36 mouse cellular contexts compared by ENCODE assay signal in the genomic region with DNA sequence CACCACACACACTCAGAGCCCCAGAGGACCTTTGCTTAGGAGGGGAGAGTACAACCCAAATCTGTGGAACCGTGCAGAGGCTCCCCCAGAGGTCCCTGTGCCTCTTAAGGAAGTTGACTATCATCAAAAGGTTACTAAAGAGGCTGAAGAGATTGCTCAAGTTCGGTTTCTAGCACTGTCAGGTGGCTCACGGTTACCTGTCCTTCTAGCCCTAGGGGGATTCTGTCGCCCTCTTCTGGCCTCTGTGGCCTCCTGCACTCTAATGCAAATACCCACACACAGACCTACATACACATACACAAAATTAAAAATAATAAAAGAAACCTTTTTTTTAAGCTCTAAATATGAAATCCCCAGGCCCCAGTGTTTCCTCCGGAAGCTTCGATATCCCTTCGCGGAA. TPM values are rescaled to one million over a fixed set of nuclear protein-coding genes. Genes with fewer than 3 reads are reported as not detected.
DNase-seq lines count a peak whose midpoint lies in the region; ATAC-seq and TF ChIP-seq lines count a peak whose summit lies in the region.
"Had no signal": no experiment of that assay in that cellular context is flagged by ENCODE, and none has a peak within 500 bp of the region (broad histone marks: within the 10 kb centered on the region; RNA-seq: fewer than 3 reads in every experiment).

No protein-coding gene starts in this region.

- H3K27me3 ChIP-seq in MEL (ENCODE audit: control insufficient read depth in 1 of 2, insufficient read depth in 2 of 2, low read length in 2 of 2) = no peaks in the 10 kb centered on the region
- H3K27me3 ChIP-seq in liver, embryonic 14.5 days (ENCODE audit: control insufficient read depth, insufficient read depth, low read length) = no peaks in the 10 kb centered on the region
- no peaks in the 10 kb centered on the region for H3K27me3 ChIP-seq in hindbrain, embryonic 10.5 days (ENCODE audit: insufficient read depth, poor library complexity, severe bottlenecking)
- H3K27me3 ChIP-seq: heart, embryonic 13.5 days; intestine, embryonic 15.5 days; limb, embryonic 12.5 days; stomach, embryonic 15.5 days had no signal

- ATAC-seq in liver, embryonic 14.5 days (ENCODE audit: insufficient read depth) = no peak
- ATAC-seq in megakaryocyte progenitor cell, adult 5-6 weeks (replicated peaks; ENCODE audit: poor library complexity) = 0 out of 2 replicates have a peak, but pooled peaks have one; percentile 3
- ATAC-seq: forebrain, embryonic 14.5 days; hindbrain, embryonic 16.5 days; intestine, embryonic 15.5 days; lung, postnatal 0 days had no signal

- peak; percentile 17; the same call in 1 of the 2 replicates for TF ChIP-seq CTCF in layer of hippocampus, adult 2 months (conservative IDR thresholded peaks at IDR 0.05)
- TF ChIP-seq CTCF in MEL (IDR thresholded peaks at IDR 0.05 in 2 of 3, conservative IDR thresholded peaks at IDR 0.05 in 1 of 3; ENCODE audit: control insufficient read depth in 1 of 3, insufficient read depth in 1 of 3, low read depth in 2 of 3, low read length in 3 of 3, poor library complexity in 1 of 3, severe bottlenecking in 1 of 3) = peak; percentile 14 to 37 (median 15); a peak in 3 of 6 replicates
- TF ChIP-seq CTCF in liver, embryonic 14.5 days (IDR thresholded peaks at IDR 0.05; ENCODE audit: low read depth) = peak; percentile 55

- H3K4me1 ChIP-seq in MEL (ENCODE audit: control insufficient read depth in 1 of 2, insufficient read depth in 2 of 2, low read length in 2 of 2) = peaks cover 14 to 21% of the 10 kb centered on the region in 2 experiments
- H3K4me1 ChIP-seq in liver, embryonic 14.5 days (replicated peaks; ENCODE audit: control insufficient read depth in 2 of 2, insufficient read depth in 2 of 2, low read length in 1 of 2) = peaks cover 37 to 39% of the 10 kb centered on the region in 2 experiments
- no peaks in the 10 kb centered on the region for H3K4me1 ChIP-seq in hindbrain, embryonic 10.5 days (replicated peaks)
- H3K4me1 ChIP-seq: heart, embryonic 13.5 days; intestine, embryonic 15.5 days; limb, embryonic 12.5 days; stomach, embryonic 15.5 days had no signal

- no peak overlapping the region for H3K4me3 ChIP-seq in layer of hippocampus, adult 2 months
- H3K4me3 ChIP-seq in MEL (ENCODE audit: control insufficient read depth in 1 of 2, insufficient read depth in 1 of 2, low read depth in 2 of 2, low read length in 2 of 2) = no peak overlapping the region
- H3K4me3 ChIP-seq in liver, embryonic 14.5 days (ENCODE audit: insufficient read depth in 1 of 2, low read depth in 2 of 2, low read length in 2 of 2) = no peak overlapping the region
- no peak overlapping the region for H3K4me3 ChIP-seq in hindbrain, embryonic 10.5 days
- H3K4me3 ChIP-seq: heart, embryonic 13.5 days; intestine, embryonic 15.5 days; limb, embryonic 12.5 days; stomach, embryonic 15.5 days had no signal

- TF ChIP-seq RAD21 in MEL (IDR thresholded peaks at IDR 0.05; ENCODE audit: low read depth, low read length) = no peak

- no peak overlapping the region for H3K27ac ChIP-seq in layer of hippocampus, adult 2 months
- H3K27ac ChIP-seq in MEL (ENCODE audit: control insufficient read depth, low read depth, low read length) = peak overlapping the region; percentile 94; the same call in 1 of the 2 replicates
- no peak overlapping the region for H3K27ac ChIP-seq in liver, embryonic 14.5 days
- H3K27ac ChIP-seq in hindbrain, embryonic 10.5 days = no peak overlapping the region
- H3K27ac ChIP-seq: heart, embryonic 13.5 days; intestine, embryonic 15.5 days; limb, embryonic 12.5 days; stomach, embryonic 15.5 days had no signal

- no peak overlapping the region for H3K9ac ChIP-seq in MEL (ENCODE audit: control insufficient read depth, low read depth, low read length, poor library complexity, severe bottlenecking)
- H3K9ac ChIP-seq in liver, embryonic 14.5 days (replicated peaks) = no peak overlapping the region
- H3K9ac ChIP-seq: heart, embryonic 13.5 days; intestine, embryonic 15.5 days; limb, embryonic 12.5 days; stomach, embryonic 15.5 days had no signal

- H3K79me2 ChIP-seq in MEL (ENCODE audit: control insufficient read depth, insufficient read depth, low read length, poor library complexity) = no peaks in the 10 kb centered on the region

- no peak overlapping the region for H3K4me2 ChIP-seq in liver, embryonic 14.5 days (ENCODE audit: low read depth)
- H3K4me2 ChIP-seq: heart, embryonic 13.5 days; intestine, embryonic 15.5 days; limb, embryonic 12.5 days; stomach, embryonic 15.5 days had no signal

- WGBS in liver, embryonic 14.5 days (ENCODE audit: insufficient replicate concordance) = 86% methylated on average over 8 of the region's 8 CpGs
- 87% methylated on average over 8 of the region's 8 CpGs for WGBS in hindbrain, embryonic 10.5 days

- no peaks in the 10 kb centered on the region for H3K9me3 ChIP-seq in MEL (replicated peaks; ENCODE audit: insufficient read depth, low read length)
- H3K9me3 ChIP-seq in liver, embryonic 14.5 days (ENCODE audit: control insufficient read depth, low read length) = no peaks in the 10 kb centered on the region
- H3K9me3 ChIP-seq in hindbrain, embryonic 10.5 days = no peaks in the 10 kb centered on the region
- H3K9me3 ChIP-seq: heart, embryonic 13.5 days; intestine, embryonic 15.5 days; limb, embryonic 12.5 days; stomach, embryonic 15.5 days had no signal

- DNase-seq in layer of hippocampus, adult 2 months (ENCODE audit: low spot score in 2 of 2) = no peak
- no peak for DNase-seq in layer of hippocampus, postnatal 36 days
- DNase-seq in MEL (ENCODE audit: low read depth, low spot score) = no peak
- no peak for DNase-seq in liver, embryonic 14.5 days (ENCODE audit: low read depth in 3 of 3, low spot score in 3 of 3)
- DNase-seq in ovary, adult 18-20 months (ENCODE audit: low spot score) = no peak
- DNase-seq in cerebellum, adult 11-12 months = no peak
- no peak for DNase-seq in hindbrain, embryonic 10.5 days (ENCODE audit: low spot score)
- DNase-seq: adrenal gland, postnatal 25 days; cerebellum, adult 8-10 months; cerebellum, postnatal 36 days; gastrocnemius, postnatal 25 days; kidney, adult 2 months; kidney, postnatal 4 days; lung, adult 18-20 months; lung, postnatal 4 days; midbrain, embryonic 14.5 days; right cerebral cortex, postnatal 25 days; thymus, adult 18-20 months; thymus, postnatal 36 days had no signal

- TF ChIP-seq POLR2A in MEL (IDR thresholded peaks at IDR 0.05; ENCODE audit: control insufficient read depth in 1 of 2, insufficient read depth in 1 of 2, low read depth in 1 of 2, low read length in 2 of 2, poor library complexity in 1 of 2) = no peak

- H3K36me3 ChIP-seq in MEL (ENCODE audit: control insufficient read depth in 1 of 2, insufficient read depth in 2 of 2, low read length in 2 of 2) = peaks cover 0 to 15% of the 10 kb centered on the region in 2 experiments; a peak in 2 of 4 replicates
- no peaks in the 10 kb centered on the region for H3K36me3 ChIP-seq in liver, embryonic 14.5 days (replicated peaks; ENCODE audit: control insufficient read depth, insufficient read depth, low read depth)
- no peaks in the 10 kb centered on the region for H3K36me3 ChIP-seq in hindbrain, embryonic 10.5 days
- H3K36me3 ChIP-seq: heart, embryonic 13.5 days; intestine, embryonic 15.5 days; limb, embryonic 12.5 days; stomach, embryonic 15.5 days had no signal

- TF ChIP-seq EP300 in MEL (IDR thresholded peaks at IDR 0.05; ENCODE audit: low read depth in 1 of 2, low read length in 2 of 2) = no peak
- no peak for TF ChIP-seq EP300 in liver, embryonic 14.5 days (IDR thresholded peaks at IDR 0.05; ENCODE audit: low read depth)

RNA-seq across cellular contexts. Expression of a gene that starts 16.0 kb away (rescaled TPM):
- not detected for total RNA-seq in layer of hippocampus, adult 2 months (2021)
- not detected for total RNA-seq in layer of hippocampus, postnatal 36 days (2021)
- not detected in 2 replicates for total RNA-seq in MEL (2012; rRNA removed)
- not detected for polyA plus RNA-seq in MEL (2012; ENCODE audit: insufficient read depth in 1 of 2, insufficient read length in 2 of 2, low read depth in 1 of 2, low replicate concordance in 2 of 2, missing spikeins in 1 of 2)
- 0.03 and 0.57 TPM in 2 replicates for polyA plus RNA-seq in liver, embryonic 14.5 days (2012; rRNA removed)
- not detected in 2 replicates for polyA plus RNA-seq in liver, embryonic 14.5 days (2014; fragmentation: Nextera tagmentation; extraction: Ambion mirVana)
- total RNA-seq in megakaryocyte progenitor cell, adult 5-6 weeks (2015) = not detected in 2 replicates
- total RNA-seq in megakaryocyte progenitor cell, adult 5-6 weeks (2017) = not detected in 2 replicates
- polyA plus RNA-seq in hindbrain, embryonic 10.5 days (2016; fragmentation: Nextera tagmentation; extraction: Ambion mirVana) = not detected in 2 replicates
- total RNA-seq: adrenal gland, postnatal 25 days; gastrocnemius, adult 18-20 months; gastrocnemius, postnatal 25 days; heart, adult 18-20 months; heart, postnatal 10 days; hematopoietic stem cell, adult 5-6 weeks; left cerebral cortex, postnatal 10 days; monocyte, adult 5-6 weeks had no signal
- polyA plus RNA-seq: embryonic facial prominence, embryonic 11.5 days; forebrain, embryonic 14.5 days; frontal cortex, adult 2 months; hindbrain, embryonic 16.5 days; midbrain, embryonic 14.5 days; neural tube, embryonic 14.5 days had no signal

RNA-seq across cellular contexts. Expression of a gene that starts 22.9 kb away (rescaled TPM):
- not detected for total RNA-seq in layer of hippocampus, adult 2 months (2021)
- total RNA-seq in layer of hippocampus, postnatal 36 days (2021) = not detected
- not detected in 2 replicates for total RNA-seq in MEL (2012; rRNA removed)
- polyA plus RNA-seq in MEL (2012; ENCODE audit: insufficient read depth in 1 of 2, insufficient read length in 2 of 2, low read depth in 1 of 2, low replicate concordance in 2 of 2, missing spikeins in 1 of 2) = under 1 TPM in 1 of 2 experiments, not detected in 1; 0.84 TPM
- polyA plus RNA-seq in liver, embryonic 14.5 days (2012; rRNA removed) = 1.7 and 2.1 TPM in 2 replicates
- polyA plus RNA-seq in liver, embryonic 14.5 days (2014; fragmentation: Nextera tagmentation; extraction: Ambion mirVana) = 2.1 and 2.2 TPM in 2 replicates
- total RNA-seq in megakaryocyte progenitor cell, adult 5-6 weeks (2015) = 6.0 and 8.0 TPM in 2 replicates
- 2.4 and 7.7 TPM in 2 replicates for total RNA-seq in megakaryocyte progenitor cell, adult 5-6 weeks (2017)
- polyA plus RNA-seq in hindbrain, embryonic 10.5 days (2016; fragmentation: Nextera tagmentation; extraction: Ambion mirVana) = 1.2 and 1.3 TPM in 2 replicates
- total RNA-seq: adrenal gland, postnatal 25 days had no signal
- polyA plus RNA-seq: midbrain, embryonic 14.5 days had no signal

RNA-seq across cellular contexts. Expression of a gene that starts 30.8 kb away (rescaled TPM):
- 100 to 1,000 TPM; 291 to 297 TPM for total RNA-seq in layer of hippocampus, adult 2 months (2021)
- total RNA-seq in layer of hippocampus, postnatal 36 days (2021) = 100 to 1,000 TPM; 289 to 292 TPM
- total RNA-seq in MEL (2012; rRNA removed) = 112 and 115 TPM in 2 replicates
- 100 to 1,000 TPM in 1 of 2 experiments, 10 to 100 TPM in 1; 89.3 to 179 TPM for polyA plus RNA-seq in MEL (2012; ENCODE audit: insufficient read depth in 1 of 2, insufficient read length in 2 of 2, low read depth in 1 of 2, low replicate concordance in 2 of 2, missing spikeins in 1 of 2)
- 180 and 209 TPM in 2 replicates for polyA plus RNA-seq in liver, embryonic 14.5 days (2012; rRNA removed)
- polyA plus RNA-seq in liver, embryonic 14.5 days (2014; fragmentation: Nextera tagmentation; extraction: Ambion mirVana) = 324 and 349 TPM in 2 replicates
- 115 and 133 TPM in 2 replicates for total RNA-seq in megakaryocyte progenitor cell, adult 5-6 weeks (2015)
- 129 and 170 TPM in 2 replicates for total RNA-seq in megakaryocyte progenitor cell, adult 5-6 weeks (2017)
- 159 and 198 TPM in 2 replicates for polyA plus RNA-seq in hindbrain, embryonic 10.5 days (2016; fragmentation: Nextera tagmentation; extraction: Ambion mirVana)

RNA-seq across cellular contexts. Expression of a gene that starts 36.2 kb away (rescaled TPM):
- total RNA-seq in layer of hippocampus, adult 2 months (2021) = 1 to 10 TPM in 1 of 2 experiments, not detected in 1; 4.4 TPM
- not detected for total RNA-seq in layer of hippocampus, postnatal 36 days (2021)
- total RNA-seq in MEL (2012; rRNA removed) = 3.2 and 8.1 TPM in 2 replicates
- 10 to 100 TPM in 1 of 2 experiments, not detected in 1; 15.2 TPM for polyA plus RNA-seq in MEL (2012; ENCODE audit: insufficient read depth in 1 of 2, insufficient read length in 2 of 2, low read depth in 1 of 2, low replicate concordance in 2 of 2, missing spikeins in 1 of 2)
- 0.66 TPM in 1 of 2 replicates, not detected in the other for polyA plus RNA-seq in liver, embryonic 14.5 days (2012; rRNA removed)
- polyA plus RNA-seq in liver, embryonic 14.5 days (2014; fragmentation: Nextera tagmentation; extraction: Ambion mirVana) = 0.29 TPM in 1 of 2 replicates, not detected in the other
- total RNA-seq in megakaryocyte progenitor cell, adult 5-6 weeks (2015) = not detected in 2 replicates
- 25.2 and 59.0 TPM in 2 replicates for total RNA-seq in megakaryocyte progenitor cell, adult 5-6 weeks (2017)
- polyA plus RNA-seq in hindbrain, embryonic 10.5 days (2016; fragmentation: Nextera tagmentation; extraction: Ambion mirVana) = 1.5 TPM in 1 of 2 replicates, not detected in the other
- polyA plus RNA-seq: embryonic facial prominence, embryonic 11.5 days; forebrain, embryonic 14.5 days; heart, embryonic 13.5 days had no signal

RNA-seq across cellular contexts. Expression of a gene that starts 41.9 kb away (rescaled TPM):
- total RNA-seq in layer of hippocampus, adult 2 months (2021) = 1 to 10 TPM; 1.4 to 1.7 TPM
- total RNA-seq in layer of hippocampus, postnatal 36 days (2021) = 1 to 10 TPM; 1.2 to 3.4 TPM
- total RNA-seq in MEL (2012; rRNA removed) = not detected in 2 replicates
- not detected for polyA plus RNA-seq in MEL (2012; ENCODE audit: insufficient read depth in 1 of 2, insufficient read length in 2 of 2, low read depth in 1 of 2, low replicate concordance in 2 of 2, missing spikeins in 1 of 2)
- 13.3 TPM in 2 replicates for polyA plus RNA-seq in liver, embryonic 14.5 days (2012; rRNA removed)
- 13.2 and 15.2 TPM in 2 replicates for polyA plus RNA-seq in liver, embryonic 14.5 days (2014; fragmentation: Nextera tagmentation; extraction: Ambion mirVana)
- 45.9 and 75.5 TPM in 2 replicates for total RNA-seq in megakaryocyte progenitor cell, adult 5-6 weeks (2015)
- 65.5 and 67.5 TPM in 2 replicates for total RNA-seq in megakaryocyte progenitor cell, adult 5-6 weeks (2017)
- 17.9 and 19.4 TPM in 2 replicates for polyA plus RNA-seq in hindbrain, embryonic 10.5 days (2016; fragmentation: Nextera tagmentation; extraction: Ambion mirVana)
